Mouse (Mus musculus): ENCODE measurements around the gene Naa16. TPM values are rescaled to one million over a fixed set of nuclear protein-coding genes. Genes with fewer than 3 reads are reported as not detected.

Gene Naa16
- polyA plus RNA-seq, 1 experiment, result 3.6 TPM

GRCm38 (mm10) chr14:79397321-79398122 lies 6.9 kb upstream of the Naa16 start, which contains the start of gene Mtrf1:
Gene Mtrf1, plus strand, starts transcription at chr14:79397772.
- peak; percentile 40 for TF ChIP-seq POLR2A (IDR thresholded peaks at IDR 0.05; ENCODE audit: insufficient read length, low read depth)
- TF ChIP-seq MYOD1 (IDR thresholded peaks at IDR 0.05; ENCODE audit: control insufficient read depth in 1 of 3, insufficient read length in 2 of 3, low read depth in 2 of 3), result no peak
- Histone ChIP-seq H3K79me2 (ENCODE audit: control insufficient read depth, insufficient read depth) (no peaks in the 10 kb centered on the region), H3K4me3 (peak within 1 kb of the TSS; percentile 29), H3K36me3 (ENCODE audit: control insufficient read depth, insufficient read depth) (no peaks in the 10 kb centered on the region), H3K27me3 (ENCODE audit: control insufficient read depth, insufficient read depth, insufficient read length) (no peaks in the 10 kb centered on the region), H3ac (ENCODE audit: control insufficient read depth, insufficient read length) (peak within 1 kb of the TSS; percentile 46), H3K4me2 (ENCODE audit: low read depth) (peak within 1 kb of the TSS; percentile 89)

- no peak for TF ChIP-seq CEBPB (IDR thresholded peaks at IDR 0.05; ENCODE audit: insufficient read depth, poor library complexity, severe bottlenecking)
- TF ChIP-seq MYOD1 (IDR thresholded peaks at IDR 0.05; ENCODE audit: control insufficient read depth in 1 of 3, insufficient read length in 2 of 3, low read depth in 2 of 3), result no peak
- TF ChIP-seq SRF (IDR thresholded peaks at IDR 0.05; ENCODE audit: control insufficient read depth, insufficient read length, low read depth), result no peak
- no peak for TF ChIP-seq E2F4 (IDR thresholded peaks at IDR 0.05; ENCODE audit: insufficient read depth)
- no peak for TF ChIP-seq POLR2AphosphoS2 (IDR thresholded peaks at IDR 0.05; ENCODE audit: insufficient read length, low read depth)
- TF ChIP-seq REST (IDR thresholded peaks at IDR 0.05; ENCODE audit: insufficient read depth, insufficient read length), result no peak
- no peak for TF ChIP-seq MAX (IDR thresholded peaks at IDR 0.05; ENCODE audit: low read depth)
- no peak for TF ChIP-seq MYOG (IDR thresholded peaks at IDR 0.05; ENCODE audit: control insufficient read depth in 1 of 3, insufficient read depth in 1 of 3, insufficient read length in 2 of 3, low read depth in 2 of 3)
- no peak for TF ChIP-seq TCF3 (IDR thresholded peaks at IDR 0.05; ENCODE audit: insufficient read length, low read depth)
- no peak for TF ChIP-seq POLR2A (IDR thresholded peaks at IDR 0.05; ENCODE audit: insufficient read length, low read depth)
- TF ChIP-seq USF1 (IDR thresholded peaks at IDR 0.05; ENCODE audit: low read depth), result no peak
- H3K4me2 ChIP-seq (ENCODE audit: low read depth), result no peak overlapping the region
- H3K4me3 ChIP-seq, result no peak overlapping the region
Measured at GRCm38 (mm10) chr14:79394564-79394963, 4.0 kb upstream of the Naa16 start.

DNA sequence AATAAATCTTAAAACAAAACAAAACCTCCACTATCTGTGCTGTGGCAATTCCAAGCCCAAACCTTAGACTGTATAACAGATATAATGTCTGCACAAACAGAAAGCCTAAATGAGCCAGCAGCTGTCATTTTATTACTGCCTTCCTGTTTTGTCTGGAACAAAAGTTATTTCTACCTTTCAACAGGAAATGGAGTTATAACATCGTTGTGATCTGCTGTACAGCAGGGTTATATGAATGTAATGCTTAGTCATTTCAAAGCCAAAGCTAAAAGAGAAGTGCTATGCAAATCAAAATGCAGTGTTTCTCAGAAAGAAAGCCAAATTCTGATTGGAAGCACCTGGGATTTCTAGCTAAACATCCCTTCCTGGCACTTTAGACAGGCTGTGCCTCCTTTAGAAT lies 2.7 kb upstream of the Naa16 start:
- Histone ChIP-seq H3K79me2 (ENCODE audit: control insufficient read depth, insufficient read depth) (peaks cover 19% of the 10 kb centered on the region), H3K27me3 (ENCODE audit: control insufficient read depth, insufficient read depth, insufficient read length) (no peaks in the 10 kb centered on the region), H3K36me3 (ENCODE audit: control insufficient read depth, insufficient read depth) (no peaks in the 10 kb centered on the region), H3ac (ENCODE audit: control insufficient read depth, insufficient read length) (no peak overlapping the region), H3K4me2 (ENCODE audit: low read depth) (no peak overlapping the region), H3K4me3 (no peak overlapping the region)
- TF ChIP-seq POLR2AphosphoS2 (IDR thresholded peaks at IDR 0.05; ENCODE audit: insufficient read length, low read depth) (no peak), REST (IDR thresholded peaks at IDR 0.05; ENCODE audit: insufficient read depth, insufficient read length) (no peak), POLR2A (IDR thresholded peaks at IDR 0.05; ENCODE audit: insufficient read length, low read depth) (no peak)

More at GRCm38 (mm10) chr14:79394564-79394963, 4.0 kb upstream of the Naa16 start:
- H3K27me3 ChIP-seq (ENCODE audit: control insufficient read depth, insufficient read depth, insufficient read length), result no peaks in the 10 kb centered on the region
- H3K79me2 ChIP-seq (ENCODE audit: control insufficient read depth, insufficient read depth), result peaks cover 6% of the 10 kb centered on the region
- no peaks in the 10 kb centered on the region for H3K36me3 ChIP-seq (ENCODE audit: control insufficient read depth, insufficient read depth)
- H3ac ChIP-seq (ENCODE audit: control insufficient read depth, insufficient read length), result no peak overlapping the region

- TF ChIP-seq SRF (IDR thresholded peaks at IDR 0.05; ENCODE audit: control insufficient read depth, insufficient read length, low read depth) (no peak), USF1 (IDR thresholded peaks at IDR 0.05; ENCODE audit: low read depth) (peak; percentile 27), MYOD1 (IDR thresholded peaks at IDR 0.05; ENCODE audit: control insufficient read depth in 1 of 3, insufficient read length in 2 of 3, low read depth in 2 of 3) (no peak), E2F4 (IDR thresholded peaks at IDR 0.05; ENCODE audit: insufficient read depth) (no peak), MYOG (IDR thresholded peaks at IDR 0.05; ENCODE audit: control insufficient read depth in 1 of 3, insufficient read depth in 1 of 3, insufficient read length in 2 of 3, low read depth in 2 of 3) (no peak), POLR2A (IDR thresholded peaks at IDR 0.05; ENCODE audit: insufficient read length, low read depth) (no peak)
- H3K4me2 ChIP-seq (ENCODE audit: low read depth), result peak overlapping the region; percentile 77
- peak overlapping the region; percentile 66 for H3K4me3 ChIP-seq
- peak overlapping the region; percentile 94 for H3ac ChIP-seq (ENCODE audit: control insufficient read depth, insufficient read length)
- H3K27me3 ChIP-seq (ENCODE audit: control insufficient read depth, insufficient read depth, insufficient read length), result no peaks in the 10 kb centered on the region
- H3K36me3 ChIP-seq (ENCODE audit: control insufficient read depth, insufficient read depth), result peaks cover 5% of the 10 kb centered on the region
- H3K79me2 ChIP-seq (ENCODE audit: control insufficient read depth, insufficient read depth), result peaks cover 55% of the 10 kb centered on the region
Measured at GRCm38 (mm10) chr14:79389438-79390264, 927 bp downstream of the Naa16 start.

DNA sequence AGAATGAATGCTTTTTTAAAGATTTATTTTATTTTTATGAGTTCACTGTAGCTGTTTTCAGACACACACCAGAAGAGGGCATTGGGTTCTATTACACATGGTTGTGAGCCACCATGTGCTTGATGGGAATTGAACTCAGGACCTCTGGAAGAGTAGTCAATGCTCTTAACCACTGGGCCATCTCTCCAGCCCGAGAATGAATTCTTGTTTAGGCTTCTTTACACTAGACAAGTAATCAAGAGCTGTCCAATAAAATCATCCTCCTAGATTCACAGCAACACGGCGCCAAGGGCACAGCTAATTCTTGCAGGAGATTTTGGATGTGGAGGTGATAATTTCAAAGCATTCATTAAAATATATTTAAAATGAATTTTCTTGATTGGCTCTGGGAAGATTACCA lies 2.3 kb downstream of the Naa16 start:
- Histone ChIP-seq H3K79me2 (ENCODE audit: control insufficient read depth, insufficient read depth) (peaks cover 68% of the 10 kb centered on the region), H3ac (ENCODE audit: control insufficient read depth, insufficient read length) (no peak overlapping the region), H3K4me3 (peak overlapping the region; percentile 66), H3K27me3 (ENCODE audit: control insufficient read depth, insufficient read depth, insufficient read length) (no peaks in the 10 kb centered on the region), H3K4me2 (ENCODE audit: low read depth) (no peak overlapping the region), H3K36me3 (ENCODE audit: control insufficient read depth, insufficient read depth) (peaks cover 5% of the 10 kb centered on the region)
- no peak for TF ChIP-seq MYOG (IDR thresholded peaks at IDR 0.05; ENCODE audit: control insufficient read depth in 1 of 3, insufficient read depth in 1 of 3, insufficient read length in 2 of 3, low read depth in 2 of 3)
- TF ChIP-seq REST (IDR thresholded peaks at IDR 0.05; ENCODE audit: insufficient read depth, insufficient read length), result no peak
- no peak for TF ChIP-seq TCF12 (IDR thresholded peaks at IDR 0.05; ENCODE audit: insufficient read depth, poor library complexity, severe bottlenecking)
- TF ChIP-seq USF1 (IDR thresholded peaks at IDR 0.05; ENCODE audit: low read depth), result no peak
- no peak for TF ChIP-seq TCF3 (IDR thresholded peaks at IDR 0.05; ENCODE audit: insufficient read length, low read depth)
- no peak for TF ChIP-seq E2F4 (IDR thresholded peaks at IDR 0.05; ENCODE audit: insufficient read depth)

All from myocyte (in vitro differentiated cells).